Mouse (Mus musculus) kidney, adult 18-20 months (tissue): ENCODE results near the gene Gm45521.

ENCODE experiments used
- DNase-seq: peaks from one replicate; pipeline ENCODE4 v3.0.0; 2021

The Gm45521 gene

DNA sequence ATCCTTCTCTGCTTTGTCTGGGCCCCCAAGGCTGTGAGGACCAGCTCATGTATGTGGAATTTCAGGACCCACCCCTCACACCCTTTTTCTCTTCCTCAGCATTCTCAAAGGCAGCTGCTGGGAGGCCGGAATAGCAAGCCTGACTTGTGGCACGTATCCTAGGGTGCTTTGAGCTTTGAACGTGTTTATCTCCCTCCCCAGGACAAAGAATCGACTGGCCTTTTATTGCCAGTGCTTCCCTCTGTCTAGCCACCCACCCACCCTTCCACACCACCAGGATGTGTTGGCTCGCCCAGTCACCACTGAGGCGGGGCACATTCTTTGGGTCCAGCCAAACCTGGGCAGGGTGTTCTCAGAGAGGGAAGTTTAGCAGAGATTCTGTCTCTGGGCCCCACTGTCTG is 3.0 kb upstream of the Gm45521 start:
- no peak for DNase-seq

DNA sequence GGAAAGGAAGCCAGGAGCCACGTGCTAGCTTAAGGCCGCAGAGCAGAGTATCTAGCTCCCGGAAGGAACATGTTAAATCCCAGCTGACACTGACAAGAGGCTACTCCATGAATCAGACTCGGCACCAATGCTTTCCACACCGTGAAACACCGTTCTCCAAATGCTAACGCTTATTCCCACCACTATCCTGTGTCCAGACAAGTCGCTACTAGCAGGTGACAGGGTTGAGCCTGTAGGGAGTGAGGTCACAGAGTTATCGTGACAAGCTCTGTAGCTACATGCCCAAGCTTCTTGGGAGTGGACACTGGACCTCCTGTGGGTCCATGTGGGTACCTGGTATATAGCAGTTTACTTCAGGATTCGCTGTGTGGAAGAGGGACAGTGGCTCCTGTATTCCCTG is 661 bp upstream of the Gm45521 start:
- DNase-seq = no peak

DNA sequence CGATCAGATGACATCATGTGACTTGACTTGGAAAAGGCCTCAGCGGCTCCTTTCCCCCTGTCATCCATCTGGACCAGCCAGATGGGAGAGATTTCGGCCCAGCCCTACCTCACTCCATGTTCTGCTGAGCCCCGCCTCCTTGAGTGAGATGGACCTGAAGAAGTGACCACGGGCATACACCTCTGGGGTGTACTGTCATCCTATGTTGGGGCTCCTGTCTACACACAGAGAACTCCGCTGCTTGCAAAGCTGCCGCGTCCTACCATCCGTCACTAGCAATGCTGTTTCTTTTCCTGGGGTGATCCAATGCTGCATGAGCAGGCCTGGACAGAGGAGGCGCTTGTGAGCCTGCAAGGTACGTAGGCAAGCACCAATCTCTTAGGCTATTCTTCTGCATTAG is 3.5 kb downstream of the Gm45521 start:
- DNase-seq = peak; percentile 23

DNA sequence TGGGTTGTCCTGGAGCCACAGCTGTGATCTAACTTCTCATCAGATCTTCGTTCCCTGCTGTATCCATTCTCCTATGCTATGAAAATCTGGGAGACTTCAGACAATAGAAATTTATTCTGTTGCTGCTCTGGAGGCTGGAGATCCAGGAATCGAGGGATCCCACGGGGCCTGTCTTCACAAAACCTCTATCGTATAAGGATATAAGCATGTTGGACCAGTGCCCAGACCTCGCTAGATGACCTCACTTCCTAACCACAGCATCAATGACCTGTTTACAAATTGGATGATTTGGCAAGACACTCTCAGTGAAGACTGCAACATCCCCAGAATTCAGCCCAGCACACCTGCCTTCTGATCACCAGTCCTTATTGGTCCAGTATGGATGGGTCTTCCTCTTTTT is 4.6 kb downstream of the Gm45521 start:
- DNase-seq = no peak

DNA sequence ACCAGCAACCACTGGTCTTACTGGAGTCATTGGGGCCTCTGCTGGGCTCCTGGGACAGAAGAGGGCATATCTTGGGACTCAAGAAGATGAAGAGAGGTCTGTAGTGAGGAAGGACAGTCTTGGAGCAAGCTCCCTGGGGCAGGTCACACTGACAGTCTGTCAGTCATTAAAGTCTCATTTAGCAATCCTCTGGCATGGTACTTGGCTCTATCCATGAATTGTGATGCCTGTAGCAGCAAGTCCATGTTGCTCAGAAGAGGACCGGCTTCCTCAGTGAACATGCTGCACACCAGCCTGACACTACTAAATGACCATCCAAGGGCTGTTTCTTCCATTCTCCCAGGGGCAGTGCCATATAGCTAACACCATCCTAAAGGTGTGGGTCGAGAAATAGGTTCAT is 5.5 kb downstream of the Gm45521 start:
- no peak for DNase-seq

DNA sequence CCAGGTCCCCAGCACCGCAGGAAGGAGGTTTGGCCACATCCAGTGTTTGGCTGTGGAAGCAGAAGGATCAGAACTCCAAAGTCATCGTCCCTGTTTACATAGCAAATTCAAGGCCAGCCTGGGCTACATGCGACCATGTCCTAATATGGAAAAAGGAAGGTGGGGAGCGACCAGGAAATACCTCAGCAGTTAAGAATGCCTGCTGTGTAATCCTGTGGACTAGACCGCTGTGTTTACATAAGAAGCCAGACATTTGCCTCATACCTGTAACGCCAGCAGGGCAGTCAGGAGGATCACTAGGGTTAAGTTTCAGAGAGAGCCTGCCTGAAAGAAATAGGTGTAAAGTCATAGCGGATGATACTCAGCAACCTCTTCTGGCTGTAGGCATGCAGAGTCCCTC is 6.1 kb downstream of the Gm45521 start:
- DNase-seq = no peak

DNA sequence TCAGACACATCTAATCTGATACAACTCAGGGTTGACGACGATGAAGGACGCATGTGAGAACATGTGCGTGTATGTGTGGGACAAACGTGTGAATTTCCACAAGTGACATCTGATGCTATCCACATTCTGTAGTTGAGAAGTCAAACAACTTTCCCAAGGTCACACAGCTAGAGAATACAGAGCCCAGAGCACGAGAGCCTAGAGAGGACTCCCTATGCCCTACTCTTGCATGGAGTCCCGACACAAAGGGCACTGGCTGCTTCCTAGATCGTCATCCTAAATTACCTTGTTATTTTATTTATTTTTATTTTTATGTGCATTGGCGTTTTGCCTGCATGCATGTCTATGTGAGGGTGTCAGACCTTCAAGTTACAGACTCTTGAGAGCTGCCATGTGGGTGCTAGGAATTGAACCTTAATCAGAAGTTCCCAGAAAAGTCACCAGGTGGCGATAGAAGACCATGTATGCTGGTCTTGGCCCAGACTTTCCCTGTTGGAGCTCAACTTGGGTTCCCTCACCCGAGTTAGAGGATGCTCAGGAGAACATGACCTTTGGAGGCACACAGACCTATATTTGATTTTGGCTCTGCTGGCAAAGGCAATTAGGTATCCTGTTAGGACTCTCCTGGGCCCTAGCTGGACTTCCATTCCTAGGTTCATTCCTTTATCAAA is 7.3 kb downstream of the Gm45521 start:
- peak; percentile 59 for DNase-seq

DNA sequence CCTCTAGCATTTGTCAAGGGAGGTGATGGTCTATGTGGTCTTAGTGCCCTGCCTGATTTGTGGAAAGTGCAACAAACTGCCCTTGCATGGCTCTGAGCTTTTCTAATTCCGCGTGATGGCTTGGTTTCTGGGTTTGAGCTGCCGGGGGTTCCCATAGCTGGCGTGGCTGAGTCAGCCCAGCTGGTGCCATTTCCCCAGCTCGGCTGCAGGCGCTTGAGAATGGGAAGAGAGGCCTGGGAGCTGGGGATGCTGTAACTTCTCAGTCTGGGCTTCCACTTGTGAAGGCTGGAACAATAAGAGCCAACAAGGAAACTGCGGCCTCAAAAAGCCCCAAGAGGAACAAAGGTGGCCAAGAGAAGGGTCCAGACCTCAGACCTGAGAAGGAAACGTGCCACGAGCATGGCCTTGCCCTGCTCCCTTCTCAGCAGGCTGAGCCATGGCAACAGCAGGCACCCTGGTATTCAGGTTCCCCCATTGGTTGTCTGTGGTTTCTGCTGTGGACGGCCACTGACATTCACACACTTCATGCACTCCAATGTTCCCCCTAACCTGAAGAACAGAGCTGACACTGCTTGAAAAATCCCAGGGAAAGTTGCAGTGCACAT is 14.9 kb downstream of the Gm45521 start:
- no peak for DNase-seq

DNA sequence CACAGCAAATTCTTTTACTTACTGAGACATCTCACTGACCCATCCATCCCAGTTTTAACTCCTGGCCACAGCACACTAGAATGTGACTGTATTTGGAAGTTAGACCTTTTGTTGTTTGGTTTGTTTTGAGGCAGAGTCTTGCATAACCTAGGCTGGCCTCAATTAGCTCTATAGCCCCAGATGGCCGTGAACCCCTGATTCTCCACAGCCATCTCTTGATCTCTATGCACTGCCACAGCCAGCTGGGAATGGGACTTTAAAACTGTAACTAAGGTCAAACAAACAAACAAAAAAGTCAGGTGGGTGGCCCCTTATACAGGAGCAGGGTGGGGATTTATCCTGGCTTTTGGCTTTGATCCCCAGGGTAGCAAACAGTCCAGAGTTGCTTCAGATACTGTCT is 17.6 kb downstream of the Gm45521 start:
- no peak for DNase-seq

DNA sequence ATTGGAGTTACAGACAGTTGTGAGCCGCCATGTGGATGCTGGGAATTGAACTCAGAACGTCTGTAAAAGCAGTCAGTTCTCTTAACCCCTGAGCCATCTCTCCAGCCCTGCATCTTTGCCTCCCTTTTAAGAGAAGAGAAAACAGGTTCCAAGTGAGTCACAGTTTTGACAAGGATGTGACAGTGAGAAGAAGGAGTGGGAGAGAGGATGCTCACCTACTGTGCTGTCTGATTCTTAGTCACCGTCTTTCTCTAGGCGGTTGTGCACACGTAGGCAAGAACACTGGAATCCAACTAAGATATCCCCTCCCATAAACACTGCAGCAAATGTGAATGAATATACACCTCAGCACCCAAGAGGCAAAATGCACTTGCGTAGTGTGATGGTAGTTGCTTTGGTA is 18.1 kb downstream of the Gm45521 start:
- no peak for DNase-seq

DNA sequence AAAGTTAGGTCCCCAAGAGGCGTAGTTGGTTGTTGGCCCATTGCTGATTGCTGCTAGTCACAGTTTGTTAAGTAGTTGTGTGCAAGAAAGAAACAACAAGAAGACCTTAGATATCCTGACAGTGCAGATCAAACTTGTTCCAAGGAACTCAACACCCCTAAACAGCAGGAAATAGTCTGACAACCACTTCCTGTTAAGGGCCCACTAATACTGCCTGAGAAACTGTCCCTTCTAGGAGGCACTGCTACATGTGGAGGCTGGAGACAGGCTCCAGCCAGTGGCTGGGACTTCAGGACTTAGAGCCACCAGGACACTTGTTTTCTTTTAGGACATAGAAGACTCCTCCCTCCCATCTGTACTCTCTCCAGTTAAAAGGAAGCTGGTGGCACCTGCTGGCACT is 20.4 kb downstream of the Gm45521 start:
- no peak for DNase-seq

DNA sequence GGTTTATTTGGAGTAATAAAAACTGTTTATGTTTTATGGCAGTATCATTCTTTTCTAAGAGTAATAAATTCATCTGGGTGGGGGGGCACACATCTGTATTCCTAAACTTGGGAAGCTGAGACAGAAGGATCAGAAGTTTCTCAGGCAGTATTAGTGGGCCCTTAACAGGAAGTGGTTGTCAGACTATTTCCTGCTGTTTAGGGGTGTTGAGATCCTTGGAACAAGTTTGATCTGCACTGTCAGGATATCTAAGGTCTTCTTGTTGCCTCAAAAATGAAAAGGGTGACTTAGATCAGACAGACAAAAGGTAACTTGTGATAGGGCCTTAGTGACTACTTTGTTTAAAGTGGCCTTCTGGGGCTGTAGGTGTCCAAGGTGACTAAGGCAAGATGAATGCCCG is 21.1 kb downstream of the Gm45521 start:
- DNase-seq = no peak

DNA sequence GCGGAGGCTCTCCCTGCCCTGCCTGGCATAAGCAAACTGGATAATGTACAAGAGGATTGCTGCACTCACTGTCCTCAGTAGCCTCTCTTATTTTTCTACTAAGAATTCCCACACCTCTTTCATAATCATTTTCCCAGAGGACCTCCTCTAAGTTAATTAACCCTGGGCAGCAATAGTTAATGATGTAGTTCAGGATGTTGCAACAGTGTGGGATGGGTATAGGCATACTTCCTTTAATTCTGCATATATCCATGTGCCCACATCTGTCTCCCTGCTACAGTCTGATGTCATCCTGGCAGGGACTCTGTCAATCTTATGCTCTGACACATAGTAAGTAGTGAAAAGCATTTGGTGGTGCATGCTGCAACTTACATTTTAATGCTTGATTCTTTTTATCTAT is 24.1 kb downstream of the Gm45521 start:
- DNase-seq = no peak

DNA sequence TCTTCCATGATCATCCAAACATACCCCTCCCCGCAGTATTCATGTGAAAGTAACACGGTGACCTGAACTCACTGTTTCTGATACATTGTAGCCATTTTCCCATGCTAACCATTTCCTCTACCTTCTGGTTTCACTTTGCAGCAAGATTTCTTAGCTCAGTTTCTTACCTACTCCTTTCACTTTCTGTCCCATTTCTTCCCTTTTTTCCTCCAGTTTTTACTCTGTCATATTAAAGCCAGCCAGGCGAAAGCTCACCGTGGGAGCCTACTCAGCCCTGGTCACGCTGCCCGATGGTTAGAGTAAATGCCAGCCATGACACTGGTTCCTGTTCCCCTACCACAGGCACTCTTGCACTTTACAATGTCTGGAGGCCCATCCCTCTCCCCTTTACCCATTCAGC is 29.8 kb downstream of the Gm45521 start:
- no peak for DNase-seq

DNA sequence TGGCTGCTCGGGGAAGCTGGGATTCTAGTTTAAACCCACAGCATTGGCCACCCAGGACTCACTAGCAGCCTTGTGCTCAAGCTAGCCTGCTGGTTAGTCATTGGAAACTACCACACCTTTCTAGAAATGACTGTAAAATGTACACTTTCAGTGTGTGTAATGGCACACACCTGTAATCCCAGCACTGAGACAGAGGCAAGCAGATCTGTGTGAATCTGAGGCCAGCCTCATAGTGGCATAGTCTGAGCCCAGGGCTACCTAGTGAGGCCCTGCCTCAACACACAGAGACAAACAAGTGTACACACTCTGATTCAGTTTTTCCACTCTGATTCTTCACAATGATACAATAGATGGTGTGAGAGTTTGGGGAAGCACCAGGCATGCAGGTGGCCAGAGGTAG is 32.3 kb downstream of the Gm45521 start:
- DNase-seq = no peak

DNA sequence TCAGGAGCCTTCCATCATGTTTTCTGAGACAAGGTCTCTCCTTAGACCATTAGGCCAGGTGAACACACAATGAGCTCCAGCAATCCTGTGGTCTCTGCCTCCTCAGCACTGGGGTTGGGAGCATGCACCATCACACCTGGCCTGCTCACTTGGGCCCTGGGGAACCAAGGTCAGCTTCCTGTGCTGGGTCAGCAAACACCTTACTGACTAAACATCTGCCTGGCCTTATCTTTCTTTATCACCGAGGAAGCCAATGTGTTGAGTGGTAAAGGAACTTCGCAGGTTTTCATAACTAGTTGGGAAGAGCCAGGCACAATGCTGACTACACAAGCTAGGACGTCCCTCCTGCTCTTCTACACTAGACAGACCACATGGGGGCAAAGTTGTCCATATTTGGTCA is 32.9 kb downstream of the Gm45521 start:
- no peak for DNase-seq

DNA sequence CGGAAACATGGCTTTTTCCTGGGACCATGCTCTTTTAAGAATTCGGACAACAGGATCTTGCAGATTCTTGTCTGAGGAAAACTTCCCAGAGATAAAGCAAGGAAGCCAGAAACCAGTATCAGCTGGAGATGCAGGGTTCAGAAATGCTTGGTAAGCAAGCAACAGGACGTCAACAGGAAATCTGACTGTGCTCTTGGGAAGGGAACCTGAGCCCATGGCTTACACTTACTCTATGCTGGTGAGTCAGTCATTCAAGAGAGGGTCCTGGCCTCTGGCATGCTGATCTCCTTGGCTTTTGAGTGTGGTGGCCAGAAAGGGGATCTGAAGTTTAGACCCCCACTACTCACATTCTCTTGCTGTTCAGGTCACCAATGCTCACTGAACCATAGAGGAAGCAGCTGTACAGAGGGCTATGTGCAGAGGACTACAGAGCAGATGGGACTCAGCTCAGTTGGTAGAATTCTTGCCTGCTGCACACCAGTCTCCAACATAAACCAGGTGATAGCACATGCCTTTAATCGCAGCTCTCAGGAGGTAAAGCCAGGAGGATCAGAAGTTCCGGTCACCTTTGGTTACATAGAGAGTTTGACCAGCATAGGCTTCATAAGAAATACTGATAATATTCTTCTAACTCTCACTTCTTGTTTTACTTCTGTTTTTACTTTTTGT is 34.2 kb downstream of the Gm45521 start:
- DNase-seq = no peak

DNA sequence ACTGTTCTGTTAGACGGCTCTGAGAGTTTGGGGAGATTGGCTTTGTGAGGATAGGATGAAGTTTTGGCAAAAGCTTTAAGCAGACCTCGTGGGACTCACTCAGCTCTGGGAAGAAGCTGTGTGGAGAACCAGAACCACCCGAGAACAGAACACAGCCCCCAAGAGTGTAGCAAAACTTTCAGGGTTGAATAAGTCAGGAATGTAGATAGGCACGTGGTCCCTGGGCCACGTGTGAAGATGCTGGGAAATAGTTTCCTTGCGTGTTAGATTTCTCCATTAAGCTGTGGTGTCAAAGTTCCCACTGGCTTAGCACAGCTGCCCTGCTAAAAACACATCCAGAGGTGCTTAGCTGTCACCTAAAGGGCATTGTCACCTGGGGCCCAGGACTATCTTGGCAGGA is 35.1 kb downstream of the Gm45521 start:
- no peak for DNase-seq

DNA sequence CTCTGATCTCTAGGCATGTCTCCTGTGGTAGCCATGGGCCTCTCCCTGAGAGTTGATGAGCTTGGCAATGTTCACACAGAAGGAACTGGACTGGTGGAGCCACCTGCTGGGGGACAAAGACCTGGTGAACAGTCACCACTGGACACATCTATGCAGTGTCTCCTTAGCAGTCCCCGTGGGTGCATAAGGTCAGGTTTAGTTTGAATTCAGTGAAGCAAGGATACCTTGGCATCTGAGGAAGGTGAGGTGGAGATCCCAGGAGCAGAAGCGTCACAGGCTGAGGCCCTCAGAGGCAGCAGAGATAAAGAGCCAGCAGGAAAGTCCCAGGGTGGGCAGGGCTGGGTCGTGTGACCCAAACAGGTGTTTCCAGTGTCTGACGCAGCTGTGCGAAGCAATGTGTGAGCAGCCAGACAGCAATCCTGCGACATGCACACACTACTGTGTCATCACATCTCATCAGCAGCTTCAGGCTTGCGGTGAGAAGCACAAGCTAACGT is 37.2 kb downstream of the Gm45521 start, which contains the start of gene Dnase1l3:
Dnase1l3 (minus strand) TSS at position 303 of the 497 bp plus-strand sequence.
- DNase-seq = peak; percentile 59

DNA sequence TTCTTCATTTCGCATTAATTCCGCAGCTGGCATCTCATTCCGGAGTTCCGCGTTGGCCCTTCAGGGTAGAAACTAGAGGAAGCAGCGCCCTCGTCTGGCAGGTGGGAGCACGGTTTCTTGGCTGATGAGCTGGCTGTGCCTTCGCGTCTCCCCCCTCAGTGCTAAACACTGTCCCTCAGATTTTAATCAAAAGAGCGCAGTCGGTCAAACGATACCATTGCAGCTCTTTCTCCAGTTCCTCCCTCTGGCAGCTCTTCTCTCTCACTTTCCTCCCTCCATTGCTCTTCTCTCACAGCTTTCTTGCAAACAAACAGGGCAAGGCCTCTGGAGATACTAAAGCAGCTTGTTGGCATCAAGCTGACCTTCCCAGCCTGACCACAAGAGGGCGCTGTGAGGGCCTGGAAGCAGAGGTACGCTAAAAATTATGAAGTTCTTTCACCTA is 40.2 kb downstream of the Gm45521 start:
- DNase-seq = peak; percentile 94

DNA sequence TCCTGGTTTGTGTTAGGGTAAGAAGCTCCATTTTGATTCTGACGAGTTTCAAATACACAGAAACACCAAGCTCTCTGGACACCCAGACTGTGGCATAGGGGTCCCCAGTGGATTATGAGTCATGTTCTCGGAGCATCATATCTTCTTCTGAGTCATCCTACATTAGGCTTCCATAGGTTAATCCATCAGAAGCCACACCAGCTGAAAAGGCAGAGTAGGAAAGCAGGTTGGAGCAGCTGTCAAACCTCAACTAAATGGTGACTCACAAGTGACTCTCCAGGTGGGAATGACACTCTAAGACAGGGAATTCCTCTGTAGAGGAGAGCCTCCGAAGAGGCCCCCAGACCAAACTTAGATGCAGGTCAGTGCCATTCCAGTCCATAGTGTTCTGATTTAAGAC is 41.9 kb downstream of the Gm45521 start:
- no peak for DNase-seq

DNA sequence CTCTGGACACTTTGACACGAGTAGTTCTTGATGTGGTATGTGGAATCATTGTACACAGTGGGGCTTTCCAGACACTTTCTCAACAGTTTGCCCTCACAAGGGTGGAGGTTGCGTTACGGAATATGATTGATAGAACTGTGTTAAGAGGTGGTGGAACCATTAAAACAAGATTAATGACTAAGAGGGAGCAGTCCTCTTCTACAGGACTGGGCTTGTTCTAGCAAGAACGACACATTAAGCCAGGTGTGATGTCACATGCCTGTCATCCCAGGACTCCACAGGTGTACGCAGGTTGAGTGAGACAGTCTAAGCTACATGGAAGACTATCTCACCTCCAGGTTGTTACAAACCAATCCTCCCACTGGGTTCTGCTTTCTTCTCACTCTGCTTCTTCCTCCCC is 42.3 kb downstream of the Gm45521 start:
- DNase-seq = no peak

DNA sequence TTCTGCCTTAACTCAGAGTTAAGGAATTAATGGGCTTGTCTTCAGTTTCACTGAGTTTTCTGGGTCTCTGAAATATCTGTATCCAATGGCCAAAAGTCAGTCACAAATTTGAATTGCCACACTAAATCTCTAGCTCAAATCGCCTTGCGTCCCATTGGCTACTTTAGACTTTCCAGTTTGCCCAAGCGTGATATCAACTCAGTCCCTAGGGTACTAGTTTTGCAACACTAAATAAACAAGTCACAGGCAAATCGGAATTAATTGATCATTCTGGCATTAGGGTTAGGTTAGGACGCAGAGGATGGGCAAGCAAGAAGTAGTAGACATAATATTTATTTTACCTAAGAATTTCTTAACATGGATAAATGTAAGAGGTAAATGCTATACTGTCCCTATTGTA is 43.2 kb downstream of the Gm45521 start:
- DNase-seq = no peak
